Mouse (Mus musculus) embryonic facial prominence, embryonic 10.5 days (tissue): ENCODE measurements around the gene Gm5938. TPM values are rescaled to one million over a fixed set of nuclear protein-coding genes. Genes with fewer than 3 reads are reported as not detected.

Experiments
- DNase-seq: peaks from one replicate; pipeline ENCODE4 v3.0.0-alpha.2; 2017; ENCODE audit warnings: low spot score
- H3K27ac ChIP-seq: fragments of 300-500 bp; sonication (generic); replicated peaks from 2 replicates; pipeline ENCODE4 v1.5.1; 2016; ENCODE audit warnings: mild to moderate bottlenecking
- H3K27me3 ChIP-seq: fragments of 300-500 bp; sonication (generic); replicated peaks from 2 replicates; pipeline ENCODE4 v1.6.1; 2016; ENCODE audit warnings: low read depth, mild to moderate bottlenecking; ENCODE audit not compliant: poor library complexity, severe bottlenecking
- H3K36me3 ChIP-seq: fragments of 300-500 bp; sonication (generic); replicated peaks from 2 replicates; pipeline ENCODE4 v1.6.1; 2016; ENCODE audit warnings: mild to moderate bottlenecking, moderate library complexity
- H3K4me1 ChIP-seq: fragments of 300-500 bp; sonication (generic); 2 replicates; pipeline ENCODE4 v1.6.1; 2016
- H3K4me3 ChIP-seq: fragments of 300-500 bp; sonication (generic); 2 replicates; pipeline ENCODE4 v1.5.1; 2016; ENCODE audit warnings: mild to moderate bottlenecking, moderate library complexity
- H3K9me3 ChIP-seq: fragments of 300-500 bp; sonication (generic); 2 replicates; pipeline ENCODE4 v1.6.1; 2016; ENCODE audit warnings: mild to moderate bottlenecking
- WGBS: fragments of 180-500 bp; shearing (Covaris S2); methylation state at CpG from one replicate; pipeline ENCODE4 v1.1.7; 2016; 5-methylcytosine and 5-hydroxymethylcytosine counted together
- polyA plus RNA-seq: library from polyadenylated mRNA; unstranded; fragments of >200 nt; fragmentation: Nextera tagmentation; extraction: Ambion mirVana; gene quantifications from 2 replicates; pipeline ENCODE4 v1.2.1, GENCODE M21; 2016

Gm5938 gene
- polyA plus RNA-seq = not detected in 2 replicates

GRCm38 (mm10) chrX:78125167-78125566, at the start of gene Gm5938:
TSS of gene Gm5938 (plus strand) at chrX:78125467.
- no peaks in the 10 kb centered on the region for H3K27me3 ChIP-seq
- H3K4me3 ChIP-seq = no peak within 1 kb of the TSS
- H3K9me3 ChIP-seq = no peaks in the 10 kb centered on the region
- no peak within 1 kb of the TSS for H3K27ac ChIP-seq
- H3K36me3 ChIP-seq = no peaks in the 10 kb centered on the region
- 71% methylated on average over 1 of the region's 1 CpGs for WGBS
- H3K4me1 ChIP-seq = no peaks in the 10 kb centered on the region
- DNase-seq = no peak

GRCm38 (mm10) chrX:78091274-78091673, 34.0 kb upstream of the Gm5938 start, which contains the start of gene Obp1a:
TSS of gene Obp1a (minus strand) at chrX:78091374.
- H3K4me3 ChIP-seq = no peak within 1 kb of the TSS

More at GRCm38 (mm10) chrX:78091274-78091673, 34.0 kb upstream of the Gm5938 start, which contains the start of gene Obp1a:
- H3K27me3 ChIP-seq = no peaks in the 10 kb centered on the region
- no peaks in the 10 kb centered on the region for H3K4me1 ChIP-seq
- DNase-seq = no peak
- H3K27ac ChIP-seq = no peak within 1 kb of the TSS
- H3K36me3 ChIP-seq = no peaks in the 10 kb centered on the region
- H3K9me3 ChIP-seq = no peaks in the 10 kb centered on the region

Other genes starting within 250 kb of the Gm5938 start
- gene 5430402E10Rik, start 200.4 kb upstream of the Gm5938 start, polyA plus RNA-seq = not detected in 2 replicates
- gene Obp1a, start 34.1 kb upstream of the Gm5938 start, polyA plus RNA-seq = not detected in 2 replicates
- gene Obp1b, start 61.3 kb downstream of the Gm5938 start, polyA plus RNA-seq = not detected in 2 replicates
- not detected in 2 replicates for gene Gm14743, start 120.5 kb downstream of the Gm5938 start, polyA plus RNA-seq
- gene 4930480E11Rik, start 244.2 kb downstream of the Gm5938 start, polyA plus RNA-seq = not detected in 2 replicates